Mouse (Mus musculus): Measurements from ENCODE around the gene Tusc2. TPM values are rescaled to one million over a fixed set of nuclear protein-coding genes. Genes with fewer than 3 reads are reported as not detected.

Gene Tusc2
- polyA plus RNA-seq (2012; rRNA removed), result 120 and 133 TPM in 2 replicates

DNA sequence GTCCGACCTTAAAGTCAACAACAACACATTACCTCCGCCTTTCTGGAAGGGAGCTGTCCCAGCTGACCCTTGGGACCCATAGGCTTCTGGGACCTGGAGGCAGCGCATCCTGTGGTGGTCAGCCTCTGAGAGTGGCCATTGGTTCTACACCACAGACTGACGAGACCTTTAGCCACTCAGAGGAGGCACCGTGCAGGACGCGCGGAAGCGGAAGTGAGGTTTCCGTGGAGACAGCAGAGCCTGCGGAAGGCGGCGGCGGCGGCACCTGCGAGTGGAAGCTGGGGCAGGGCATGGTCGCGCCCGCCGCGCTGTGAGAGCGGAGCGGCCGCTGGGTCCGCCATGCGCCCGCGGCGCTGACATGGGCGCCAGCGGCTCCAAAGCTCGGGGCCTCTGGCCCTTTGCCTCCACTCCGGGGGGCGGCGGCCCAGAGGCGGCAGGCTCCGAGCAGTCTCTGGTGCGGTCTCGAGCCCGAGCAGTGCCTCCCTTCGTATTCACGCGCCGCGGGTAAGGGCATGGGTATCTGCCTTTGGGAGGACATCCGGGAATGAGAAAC lies at the start of gene Tusc2:
TSS of gene Tusc2 (plus strand) at position 227 of the 553 bp plus-strand sequence.
- DNase-seq (ENCODE audit: extremely low spot score in 1 of 2, low spot score in 1 of 2), result peak; percentile 96 to 97

- peak; percentile 61 to 94 for DNase-seq (ENCODE audit: extremely low spot score in 1 of 2, low spot score in 1 of 2)
Measured at GRCm38 (mm10) chr9:107514303-107514955, 48.6 kb upstream of the Tusc2 start.

GRCm38 (mm10) chr9:107520331-107520730 lies 42.7 kb upstream of the Tusc2 start:
- DNase-seq (ENCODE audit: extremely low spot score in 1 of 2, low spot score in 1 of 2), result no peak

GRCm38 (mm10) chr9:107521190-107521589 lies 41.9 kb upstream of the Tusc2 start:
- no peak for DNase-seq (ENCODE audit: extremely low spot score in 1 of 2, low spot score in 1 of 2)

DNA sequence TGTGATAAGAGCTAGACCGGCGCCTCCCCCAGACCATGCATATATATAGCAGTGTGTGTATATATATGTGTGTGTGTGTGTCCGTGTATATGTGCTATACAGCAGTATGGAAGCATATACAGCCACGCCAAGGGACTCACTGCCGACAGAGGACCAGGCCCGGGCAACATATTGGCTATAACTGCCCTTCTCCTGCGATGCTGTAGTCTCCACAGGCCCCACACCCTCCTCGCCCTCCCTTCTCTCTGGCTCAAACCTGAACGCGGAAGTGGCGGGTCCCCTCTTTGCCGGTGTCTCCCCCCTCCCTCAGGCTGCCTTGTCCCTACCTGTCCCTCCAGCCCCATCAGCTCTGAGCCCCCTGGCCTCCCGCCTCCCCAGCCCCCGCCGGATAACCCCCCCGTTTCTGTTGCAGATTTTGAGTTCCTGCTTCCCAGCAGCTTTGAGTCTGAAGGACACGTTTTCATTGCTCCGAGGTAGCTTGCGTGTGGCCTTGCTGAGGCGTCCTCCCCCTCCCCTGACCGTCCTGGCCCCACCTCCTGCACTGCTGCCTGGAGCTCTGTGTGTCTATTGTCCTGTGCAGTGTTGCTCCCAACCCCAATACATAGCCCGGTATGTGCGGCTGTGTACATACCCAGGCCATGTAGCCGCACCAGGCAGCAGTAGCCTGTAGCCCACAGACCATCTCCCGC lies 41.2 kb upstream of the Tusc2 start:
- DNase-seq (ENCODE audit: extremely low spot score in 1 of 2, low spot score in 1 of 2), result no peak

DNA sequence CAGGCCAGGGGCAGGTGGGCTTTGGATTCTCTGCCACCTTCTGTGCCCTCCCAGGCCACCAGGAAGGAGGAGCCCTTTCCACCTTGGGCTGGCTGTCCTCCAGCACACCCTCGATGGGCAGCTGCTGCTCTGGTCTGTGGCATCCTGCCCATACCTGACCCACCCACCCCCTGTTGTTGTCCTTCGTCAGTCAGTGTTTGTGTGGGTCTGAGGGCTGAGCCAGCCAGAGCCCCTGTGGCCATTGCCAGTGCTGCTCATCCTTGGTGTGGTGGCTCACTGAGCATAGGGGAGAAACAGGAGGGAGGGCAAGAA lies 40.7 kb upstream of the Tusc2 start:
- no peak for DNase-seq (ENCODE audit: extremely low spot score in 1 of 2, low spot score in 1 of 2)

- DNase-seq (ENCODE audit: extremely low spot score in 1 of 2, low spot score in 1 of 2), result peak in 1 of 2 experiments; percentile 81
Measured at GRCm38 (mm10) chr9:107526198-107527026, 36.6 kb upstream of the Tusc2 start.

GRCm38 (mm10) chr9:107533791-107534407 lies 29.2 kb upstream of the Tusc2 start, which contains the start of gene Tmem115:
Gene Tmem115 (plus strand): TSS chr9:107533945.
- peak; percentile 96 to 97 for DNase-seq (ENCODE audit: extremely low spot score in 1 of 2, low spot score in 1 of 2)

GRCm38 (mm10) chr9:107534408-107535202 lies 28.4 kb upstream of the Tusc2 start:
- no peak for DNase-seq (ENCODE audit: extremely low spot score in 1 of 2, low spot score in 1 of 2)

DNA sequence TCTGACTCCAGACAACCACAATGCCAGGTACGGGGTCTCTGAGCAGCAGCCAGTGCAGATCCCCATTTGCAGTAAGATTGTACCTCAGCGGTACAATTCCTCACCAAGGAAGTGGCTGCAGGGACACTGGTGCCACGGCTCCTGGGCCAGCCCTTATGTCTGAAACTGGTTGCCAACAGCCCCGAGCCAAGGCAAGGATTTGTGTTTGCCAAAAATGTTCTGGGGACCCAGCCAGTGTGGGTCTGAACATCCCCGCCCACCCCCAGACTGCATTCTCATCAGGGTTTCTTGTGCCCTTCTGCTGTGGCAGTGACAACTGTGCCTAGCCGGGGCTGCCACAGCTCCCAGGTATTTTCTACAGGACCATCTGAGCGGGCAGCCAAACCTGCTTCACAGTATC lies 24.8 kb upstream of the Tusc2 start:
- no peak for DNase-seq (ENCODE audit: extremely low spot score in 1 of 2, low spot score in 1 of 2)

GRCm38 (mm10) chr9:107538711-107539110 lies 24.3 kb upstream of the Tusc2 start:
- no peak for DNase-seq (ENCODE audit: extremely low spot score in 1 of 2, low spot score in 1 of 2)

- no peak for DNase-seq (ENCODE audit: extremely low spot score in 1 of 2, low spot score in 1 of 2)
Measured at GRCm38 (mm10) chr9:107539940-107540339, 23.1 kb upstream of the Tusc2 start.

DNA sequence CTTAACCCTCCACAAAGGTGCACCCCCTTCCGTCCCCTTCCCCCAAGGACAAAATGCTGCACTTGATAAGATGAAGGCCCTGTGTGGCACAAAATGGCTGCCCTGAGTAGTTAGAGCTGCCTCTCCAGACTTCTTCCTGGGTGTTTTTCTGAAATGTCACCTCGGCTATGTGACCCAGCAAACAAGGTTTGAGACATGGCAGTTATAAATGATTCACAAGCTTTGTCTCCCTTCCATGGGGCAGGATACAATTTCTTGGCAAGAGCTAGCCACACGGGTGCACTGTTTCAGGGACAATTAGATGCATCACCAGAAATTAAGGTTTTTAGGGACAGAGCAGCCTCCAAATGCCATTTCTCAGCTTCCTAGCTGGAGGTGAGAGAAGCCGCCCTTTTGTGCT lies 22.6 kb upstream of the Tusc2 start:
- no peak for DNase-seq (ENCODE audit: extremely low spot score in 1 of 2, low spot score in 1 of 2)

DNA sequence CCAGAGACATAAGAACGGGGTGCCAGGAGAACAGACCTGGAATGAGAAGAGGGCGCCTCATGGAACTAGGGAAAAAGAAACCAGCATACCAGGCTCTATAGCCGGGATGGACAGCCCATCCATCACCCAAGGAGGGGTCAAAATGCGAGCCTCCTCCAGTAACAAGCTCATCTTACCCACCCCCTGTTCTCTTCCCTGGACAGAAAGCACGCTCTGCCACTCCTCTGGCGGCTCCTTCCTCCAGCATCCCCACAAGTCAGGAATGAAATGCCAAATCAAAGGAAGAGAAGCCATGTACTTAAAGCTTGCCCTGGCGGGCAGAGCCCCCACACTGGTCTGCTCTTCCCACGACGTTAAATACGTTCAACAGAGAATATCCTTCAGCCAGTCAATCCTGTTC lies 22.1 kb upstream of the Tusc2 start:
- no peak for DNase-seq (ENCODE audit: extremely low spot score in 1 of 2, low spot score in 1 of 2)

DNA sequence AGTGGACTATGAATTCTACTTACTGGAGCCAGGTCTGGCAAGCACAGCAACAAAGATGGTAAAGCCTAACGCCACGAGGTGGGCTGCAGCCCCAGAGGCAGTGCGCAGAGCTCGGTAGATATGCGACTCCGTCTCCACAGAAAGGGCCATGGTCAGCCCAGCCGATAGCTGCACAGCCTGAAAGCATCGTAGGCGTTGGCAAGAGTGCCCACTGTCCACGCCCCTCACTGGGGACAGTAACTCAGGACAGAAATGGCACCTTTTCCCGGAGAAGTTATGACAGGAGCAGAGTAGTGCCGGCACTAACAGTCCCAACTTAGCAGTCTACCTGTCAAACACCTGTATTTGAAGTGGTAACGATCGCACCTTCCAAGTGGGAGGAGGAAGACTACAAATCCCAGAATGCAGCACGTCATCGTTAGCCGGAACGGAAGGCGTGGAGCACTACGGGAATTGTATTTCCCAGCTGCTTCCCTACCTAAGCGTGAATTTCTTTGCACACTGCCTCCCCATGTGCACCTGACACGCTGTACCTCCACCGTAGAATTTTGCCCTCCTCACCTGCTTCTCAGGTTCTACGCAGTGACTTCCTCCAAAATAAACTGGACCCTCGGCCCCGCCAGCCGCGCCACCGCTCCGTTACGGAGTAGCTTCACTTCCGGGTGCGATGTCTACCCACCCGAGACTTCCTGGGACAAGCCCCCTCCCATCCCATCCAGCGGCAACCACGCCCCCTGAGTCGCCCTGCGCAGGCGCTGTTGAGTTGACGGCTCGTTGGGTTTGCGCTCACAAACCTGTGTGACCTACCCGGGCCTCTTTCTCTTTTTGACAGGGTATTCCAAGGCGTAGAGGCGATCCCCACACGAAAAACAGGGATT lies 21.3 kb upstream of the Tusc2 start, which contains the start of the genes Cyb561d2 and Nprl2:
TSS of gene Cyb561d2 (minus strand) at position 720 of the 878 bp plus-strand sequence.
TSS of gene Nprl2 (plus strand) at position 753 of the 878 bp plus-strand sequence.
- DNase-seq (ENCODE audit: extremely low spot score in 1 of 2, low spot score in 1 of 2), result peak; percentile 88 to 96

- no peak for DNase-seq (ENCODE audit: extremely low spot score in 1 of 2, low spot score in 1 of 2)
Measured at GRCm38 (mm10) chr9:107542352-107542686, 20.7 kb upstream of the Tusc2 start.

GRCm38 (mm10) chr9:107542721-107543120 lies 20.3 kb upstream of the Tusc2 start:
- no peak for DNase-seq (ENCODE audit: extremely low spot score in 1 of 2, low spot score in 1 of 2)

GRCm38 (mm10) chr9:107543299-107543698 lies 19.8 kb upstream of the Tusc2 start:
- no peak for DNase-seq (ENCODE audit: extremely low spot score in 1 of 2, low spot score in 1 of 2)

DNA sequence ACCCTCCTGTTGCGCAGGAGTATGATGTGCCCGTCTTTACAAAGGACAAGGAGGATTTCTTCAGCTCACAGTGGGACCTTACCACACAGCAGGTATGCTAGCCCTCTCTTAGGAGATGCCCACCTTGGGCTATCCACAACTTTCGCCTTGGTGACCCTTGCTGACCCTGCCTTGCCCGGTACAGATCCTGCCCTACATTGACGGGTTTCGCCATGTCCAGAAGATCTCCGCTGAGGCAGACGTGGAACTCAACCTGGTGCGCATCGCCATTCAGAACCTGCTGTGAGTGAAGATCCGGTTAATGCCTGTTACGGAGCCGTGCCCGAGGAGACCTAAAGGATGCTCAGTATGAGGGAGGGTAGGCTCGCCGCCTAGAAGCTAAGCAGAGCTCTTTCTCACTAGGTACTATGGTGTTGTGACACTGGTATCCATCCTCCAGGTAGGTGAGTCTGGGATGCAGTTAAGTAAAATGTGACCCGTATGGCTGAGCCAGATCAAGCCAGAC lies 18.8 kb upstream of the Tusc2 start:
- no peak for DNase-seq (ENCODE audit: extremely low spot score in 1 of 2, low spot score in 1 of 2)
